Mouse (Mus musculus) liver, adult 10 weeks (tissue): ENCODE measurements around the gene Rad51b. TPM values are rescaled to one million over a fixed set of nuclear protein-coding genes. Genes with fewer than 3 reads are reported as not detected.

ENCODE experiments used
- polyA plus RNA-seq: library from polyadenylated mRNA; stranded (reverse); fragments of 350-450 nt; fragmentation: Illumina TruSeq; extraction: RNeasy Lipid Tissue Mini Kit (QIAGEN cat#74804); gene quantifications from one replicate; pipeline ENCODE4 v1.2.3, GENCODE M21; 2014; ENCODE audit warnings: low read depth, low replicate concordance

Rad51b gene
- 2.3 TPM for polyA plus RNA-seq

DNA sequence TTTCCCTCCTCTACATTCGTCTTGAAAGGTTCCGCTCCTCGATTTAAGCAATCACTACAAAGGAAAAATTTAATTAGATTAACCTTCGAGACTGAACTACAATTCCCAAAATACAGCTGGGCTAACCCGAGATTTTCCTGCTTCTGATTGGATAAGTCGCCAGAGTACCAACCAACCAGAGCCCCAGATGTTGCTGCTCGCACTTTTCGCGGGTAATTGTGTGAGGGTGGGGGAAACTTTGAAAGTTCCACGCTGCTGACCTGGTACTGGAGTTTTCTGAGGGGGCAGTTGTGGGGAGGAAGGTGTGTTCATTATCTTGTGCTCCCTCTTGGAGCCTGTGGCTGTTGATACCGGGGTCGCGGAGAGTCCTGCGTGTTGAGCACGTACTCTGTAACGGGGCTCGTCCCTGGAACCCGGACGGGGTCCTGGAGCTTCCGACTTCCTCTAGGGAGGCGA lies at the start of gene Rad51b:
TSS of gene Rad51b (plus strand) at position 162 of the 456 bp plus-strand sequence.

DNA sequence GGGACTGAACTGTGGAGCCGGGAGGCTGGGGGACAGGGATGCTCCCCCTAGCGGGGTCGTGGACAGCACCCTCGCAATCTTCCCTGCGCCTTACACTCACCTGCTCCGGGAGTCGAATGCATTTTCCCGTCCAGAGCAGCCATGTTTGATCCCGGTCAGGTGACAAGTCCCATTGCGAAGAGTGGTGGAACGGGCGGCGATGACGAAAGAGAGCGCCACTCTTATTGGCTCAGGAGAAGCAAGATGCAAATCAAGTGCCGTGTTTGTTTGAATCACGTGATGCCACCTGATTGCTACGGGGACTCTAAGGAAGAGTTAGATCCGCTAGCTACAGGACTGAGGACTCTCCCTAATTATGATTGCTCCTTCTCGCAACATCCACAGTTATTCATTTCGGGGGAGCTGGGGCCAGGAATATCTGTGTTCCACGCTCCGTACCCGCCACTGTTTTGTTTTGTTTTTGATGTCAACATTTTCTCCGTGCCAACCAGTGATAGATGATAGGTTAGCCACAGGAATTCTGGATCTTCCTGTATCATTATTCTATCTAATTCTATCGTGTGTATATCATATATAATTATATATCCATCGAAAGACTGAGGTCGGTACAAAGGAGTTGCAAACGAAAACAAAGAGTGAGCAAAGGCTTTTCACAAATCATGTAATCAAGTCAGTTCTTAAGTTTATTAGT lies 811 bp upstream of the Rad51b start, which contains the start of gene Zfyve26:
TSS of gene Zfyve26 (minus strand) at position 179 of the 691 bp plus-strand sequence.

Other genes with a start within 250 kb of the Rad51b start
- 8.3 TPM for gene Pigh, start 207.6 kb upstream of the Rad51b start, polyA plus RNA-seq
- gene Arg2, start 166.5 kb upstream of the Rad51b start, polyA plus RNA-seq = 0.37 TPM
- gene Vti1b, start 124.6 kb upstream of the Rad51b start, polyA plus RNA-seq = 64.3 TPM
- gene Rdh11, start 105.0 kb upstream of the Rad51b start, polyA plus RNA-seq = 88.6 TPM
- gene Rdh12, start 88.4 kb upstream of the Rad51b start, polyA plus RNA-seq = not detected
- 11.6 TPM for gene Zfyve26, start 978 bp upstream of the Rad51b start, polyA plus RNA-seq